Mouse (Mus musculus) cerebellum, adult 2 months (tissue): ENCODE results near the gene Thsd7b. TPM values are rescaled to one million over a fixed set of nuclear protein-coding genes. Genes with fewer than 3 reads are reported as not detected.

Source experiments
- DNase-seq, 2 experiments: peaks; one replicate each; pipeline ENCODE4 v3.0.0; 2021
- H3K27ac ChIP-seq: fragments of 200-500 bp; 2 replicates; pipeline ENCODE4 v1.5.1; 2012; ENCODE audit warnings: low read length, control low read depth, inconsistent platforms; ENCODE audit not compliant: insufficient read depth
- H3K27me3 ChIP-seq: fragments of 200-500 bp; 2 replicates; pipeline ENCODE4 v1.6.1; 2012; ENCODE audit warnings: inconsistent platforms, mild to moderate bottlenecking, low read length, moderate library complexity; ENCODE audit not compliant: control insufficient read depth, insufficient read depth
- H3K4me1 ChIP-seq: fragments of 200-500 bp; 2 replicates; pipeline ENCODE4 v1.6.1; 2011; ENCODE audit warnings: low read length; ENCODE audit not compliant: control insufficient read depth, insufficient read depth
- H3K4me3 ChIP-seq: fragments of 200-500 bp; replicated peaks from 2 replicates; pipeline ENCODE3; 2011; ENCODE audit warnings: mild to moderate bottlenecking, low read depth, low read length, control low read depth; ENCODE audit not compliant: insufficient read depth
- CTCF ChIP-seq: fragments of 200-500 bp; IDR thresholded peaks from 2 replicates; pipeline ENCODE4 v1.5.1; 2011; ENCODE audit warnings: low read depth, mild to moderate bottlenecking, control low read depth, low read length, moderate library complexity, borderline replicate concordance; ENCODE audit not compliant: insufficient read depth
- POLR2A ChIP-seq: fragments of 200-500 bp; IDR thresholded peaks from 2 replicates; pipeline ENCODE4 v1.6.1; 2011; ENCODE audit warnings: low read length, control low read depth, borderline replicate concordance; ENCODE audit not compliant: insufficient read depth
- WGBS: fragments of 180-500 bp; shearing (Covaris S2); methylation state at CpG from one replicate; pipeline ENCODE4 v1.1.7; 2018; 5-methylcytosine and 5-hydroxymethylcytosine counted together
- polyA plus RNA-seq: library from polyadenylated mRNA; depleted of rRNA; stranded (reverse); fragments of >200 nt; gene quantifications from 2 replicates; pipeline ENCODE4 v1.2.3, GENCODE M21; 2012

Gene Thsd7b
- polyA plus RNA-seq, 1 experiment = 1.7 TPM

DNA sequence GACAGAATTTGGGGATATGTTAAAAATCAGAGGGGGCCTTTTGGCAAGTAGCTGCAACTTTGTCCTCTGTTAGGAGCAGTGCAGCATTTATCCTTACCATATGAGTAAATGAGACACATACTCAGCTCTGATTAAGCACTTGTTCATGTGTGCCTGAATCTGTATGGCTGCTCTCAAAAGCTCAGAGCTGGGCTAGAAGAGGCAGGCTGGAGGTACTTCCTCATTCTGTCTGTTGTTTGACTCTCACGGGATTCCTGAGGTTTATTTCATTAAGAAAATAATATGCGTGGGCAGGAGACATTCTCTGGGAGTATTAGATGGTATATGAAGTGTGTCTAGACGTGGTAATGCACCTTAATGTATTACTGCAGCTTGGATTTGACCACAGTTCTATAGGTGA is 286.7 kb downstream of the Thsd7b start:
- no peaks in the 10 kb centered on the region for H3K4me1 ChIP-seq
- H3K4me3 ChIP-seq = no peak overlapping the region
- H3K27ac ChIP-seq = no peak overlapping the region
- no peak for DNase-seq
- no peaks in the 10 kb centered on the region for H3K27me3 ChIP-seq
- WGBS = 78% methylated on average over 3 of the region's 3 CpGs
- TF ChIP-seq CTCF = no peak
- TF ChIP-seq POLR2A = no peak

DNA sequence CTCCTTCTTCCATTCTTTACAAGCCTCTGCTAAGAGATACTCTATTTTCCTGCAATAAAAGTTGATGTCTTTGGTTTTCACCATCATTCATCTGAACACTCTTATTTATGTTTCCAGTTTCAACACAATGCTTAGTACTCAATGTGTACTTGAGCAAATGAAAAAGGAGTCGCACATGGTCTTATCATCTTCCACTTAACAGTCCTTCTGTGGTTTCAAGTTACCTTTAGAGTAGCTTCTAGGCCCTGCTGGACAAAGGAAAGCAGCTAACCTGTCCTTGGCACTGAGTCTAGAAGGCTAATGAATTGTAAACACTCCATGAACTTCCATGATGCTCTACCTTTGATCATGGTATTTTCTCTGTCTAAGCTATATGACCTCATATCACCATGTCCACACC is 289.6 kb downstream of the Thsd7b start:
- H3K4me1 ChIP-seq = no peaks in the 10 kb centered on the region
- H3K4me3 ChIP-seq = no peak overlapping the region
- TF ChIP-seq CTCF (no peak), POLR2A (no peak)
- 97% methylated on average over 1 of the region's 1 CpGs for WGBS
- no peaks in the 10 kb centered on the region for H3K27me3 ChIP-seq
- no peak for DNase-seq
- no peak overlapping the region for H3K27ac ChIP-seq

DNA sequence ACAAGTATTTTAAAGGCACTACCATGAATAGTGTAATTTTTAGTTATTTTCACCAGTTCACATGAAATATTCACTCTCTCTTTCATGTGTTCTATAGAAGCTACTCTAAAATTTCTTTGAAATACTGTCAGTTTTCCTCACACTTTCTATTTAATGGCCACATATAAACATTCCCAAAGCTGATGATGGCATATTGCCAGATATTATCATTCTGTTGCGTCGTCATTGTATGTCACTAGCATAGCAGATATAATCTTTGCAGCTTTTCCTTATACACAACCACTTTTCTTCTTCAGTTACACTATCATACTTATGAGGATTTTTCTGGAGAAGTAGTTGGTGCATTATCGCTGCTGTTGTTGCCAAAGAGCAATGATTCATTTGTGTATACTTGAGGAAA is 297.4 kb downstream of the Thsd7b start:
- Histone ChIP-seq H3K27ac (no peak overlapping the region), H3K4me1 (no peaks in the 10 kb centered on the region), H3K27me3 (no peaks in the 10 kb centered on the region), H3K4me3 (no peak overlapping the region)
- DNase-seq = no peak
- TF ChIP-seq CTCF = no peak
- TF ChIP-seq POLR2A = no peak
- 84% methylated on average over 3 of the region's 3 CpGs for WGBS

DNA sequence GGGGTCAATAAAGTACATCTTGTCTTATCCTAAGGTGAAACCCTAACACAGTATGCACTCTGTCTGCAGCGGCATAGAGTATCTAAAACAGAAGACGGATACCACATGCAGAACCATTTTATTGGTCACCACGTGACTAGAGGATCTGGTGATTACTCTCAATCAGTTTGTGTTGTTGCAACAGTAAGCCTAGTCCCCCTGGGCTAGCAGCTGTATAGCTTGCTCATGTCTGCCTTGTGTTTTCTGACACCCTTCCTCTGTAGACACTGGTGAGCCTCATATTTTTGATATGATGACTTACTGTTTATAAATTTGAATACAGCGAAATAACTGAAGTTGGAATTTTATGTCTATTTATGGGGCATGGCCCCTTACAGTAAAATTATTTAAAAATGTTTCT is 306.9 kb downstream of the Thsd7b start:
- WGBS = 85% methylated on average over 4 of the region's 4 CpGs
- Histone ChIP-seq H3K27ac (no peak overlapping the region), H3K4me1 (no peaks in the 10 kb centered on the region)

DNA sequence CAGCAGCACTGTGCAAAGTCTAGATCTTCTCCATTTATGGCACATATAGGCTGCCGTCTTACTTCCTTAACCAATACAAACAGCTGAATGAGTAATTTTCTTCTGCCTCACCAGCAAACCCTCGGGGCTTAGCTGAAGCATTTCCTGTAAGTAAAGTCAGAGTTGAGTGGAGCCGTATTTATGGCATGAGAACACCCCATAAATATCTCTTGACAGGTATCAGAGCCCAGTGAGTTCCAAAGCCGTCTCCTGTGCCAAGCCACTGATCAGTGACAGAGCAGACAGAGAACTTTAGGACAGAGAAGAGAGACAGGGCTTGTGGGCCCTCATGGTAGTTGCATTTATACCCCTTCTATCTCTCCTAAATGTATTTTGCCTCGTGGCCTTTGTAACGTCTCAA is 313.5 kb downstream of the Thsd7b start:
- no peaks in the 10 kb centered on the region for H3K4me1 ChIP-seq
- H3K27me3 ChIP-seq = no peaks in the 10 kb centered on the region
- H3K4me3 ChIP-seq = no peak overlapping the region
- DNase-seq = no peak
- 88% methylated on average over 6 of the region's 6 CpGs for WGBS
- no peak for TF ChIP-seq POLR2A
- TF ChIP-seq CTCF = no peak
- no peak overlapping the region for H3K27ac ChIP-seq

More for the DNA sequence above, 306.9 kb downstream of the Thsd7b start:
- Histone ChIP-seq H3K27me3 (no peaks in the 10 kb centered on the region), H3K4me3 (no peak overlapping the region)
- no peak for DNase-seq
- TF ChIP-seq POLR2A (no peak), CTCF (no peak)

DNA sequence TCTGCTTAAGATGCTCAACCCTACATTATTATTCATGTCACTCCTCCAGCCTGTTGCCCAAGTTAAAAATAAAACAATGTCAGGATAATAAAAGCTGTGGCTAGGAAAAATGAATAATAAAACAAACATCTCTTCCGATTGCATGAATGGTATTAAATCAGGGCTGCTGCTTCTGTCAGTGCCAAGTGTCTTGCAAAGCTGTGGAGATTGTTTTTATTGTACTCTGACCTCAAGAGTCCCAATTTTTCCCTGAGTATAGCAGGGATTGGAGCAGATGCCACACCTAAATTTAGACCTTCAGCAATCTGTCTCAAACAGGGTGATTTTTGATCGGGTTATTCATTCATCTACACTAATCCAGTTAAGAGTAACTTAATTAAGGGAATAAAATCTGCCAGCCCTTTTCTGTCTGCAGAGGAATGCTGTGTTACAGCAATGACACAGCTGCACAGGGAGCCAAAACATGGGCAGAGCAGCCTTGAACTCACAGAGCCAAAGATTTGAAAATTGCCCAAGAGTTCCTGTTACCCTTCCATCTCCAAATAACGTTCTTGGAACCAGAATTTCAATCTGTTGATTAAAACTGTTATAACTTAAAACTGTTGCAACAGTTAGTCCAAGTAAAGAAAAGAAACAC is 316.4 kb downstream of the Thsd7b start:
- DNase-seq = peak in 1 of 2 experiments; percentile 22
- H3K4me3 ChIP-seq = no peak overlapping the region
- no peak for TF ChIP-seq POLR2A
- no peak for TF ChIP-seq CTCF
- H3K4me1 ChIP-seq = no peaks in the 10 kb centered on the region
- H3K27ac ChIP-seq = no peak overlapping the region
- no peaks in the 10 kb centered on the region for H3K27me3 ChIP-seq
- WGBS = 18% methylated on average over 3 of the region's 3 CpGs

DNA sequence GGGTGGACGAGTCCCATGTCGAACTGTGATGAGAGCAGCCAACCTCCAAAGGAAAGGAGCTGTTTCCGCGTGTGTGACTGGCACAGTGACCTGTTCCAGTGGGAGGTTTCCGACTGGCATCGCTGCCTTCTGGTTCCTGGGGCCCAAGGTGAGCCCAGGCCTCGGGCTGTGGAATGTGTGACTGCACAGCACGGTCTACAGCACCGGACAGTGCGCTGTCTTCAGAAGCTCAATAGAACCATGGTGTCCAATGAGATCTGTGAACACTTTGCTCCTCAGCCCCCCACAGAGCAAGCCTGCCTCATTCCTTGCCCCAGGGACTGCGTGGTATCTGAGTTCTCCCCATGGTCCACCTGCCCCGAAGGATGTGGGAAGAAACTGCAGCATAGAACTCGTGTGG is 322.3 kb downstream of the Thsd7b start:
- 84% methylated on average over 13 of the region's 13 CpGs for WGBS

DNA sequence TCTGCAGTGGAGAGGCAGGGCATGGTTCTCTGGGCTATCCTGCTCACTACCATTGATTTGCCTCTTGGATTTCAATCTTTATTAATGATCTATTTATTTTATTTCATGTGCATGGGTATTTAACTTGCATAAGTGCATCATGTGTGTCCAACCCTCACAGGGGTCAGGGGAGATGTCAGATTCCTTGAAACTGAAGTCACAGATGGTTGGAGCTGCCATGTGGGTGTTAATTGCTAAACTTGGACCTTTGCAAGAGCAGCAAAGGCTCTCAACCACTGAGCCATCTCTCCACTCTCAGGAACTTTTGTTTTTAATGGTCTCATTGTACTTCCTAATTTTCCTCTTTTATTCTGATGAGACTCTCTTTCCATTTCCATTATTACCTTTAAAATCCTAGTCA is 327.8 kb downstream of the Thsd7b start:
- H3K4me3 ChIP-seq = no peak overlapping the region
- H3K27ac ChIP-seq = no peak overlapping the region
- no peaks in the 10 kb centered on the region for H3K27me3 ChIP-seq
- H3K4me1 ChIP-seq = no peaks in the 10 kb centered on the region
- no peak for DNase-seq
- TF ChIP-seq POLR2A (no peak), CTCF (no peak)

More for the DNA sequence above, 322.3 kb downstream of the Thsd7b start:
- no peak for DNase-seq
- Histone ChIP-seq H3K4me3 (no peak overlapping the region), H3K27ac (no peak overlapping the region), H3K27me3 (no peaks in the 10 kb centered on the region), H3K4me1 (no peaks in the 10 kb centered on the region)
- TF ChIP-seq CTCF (no peak), POLR2A (no peak)

DNA sequence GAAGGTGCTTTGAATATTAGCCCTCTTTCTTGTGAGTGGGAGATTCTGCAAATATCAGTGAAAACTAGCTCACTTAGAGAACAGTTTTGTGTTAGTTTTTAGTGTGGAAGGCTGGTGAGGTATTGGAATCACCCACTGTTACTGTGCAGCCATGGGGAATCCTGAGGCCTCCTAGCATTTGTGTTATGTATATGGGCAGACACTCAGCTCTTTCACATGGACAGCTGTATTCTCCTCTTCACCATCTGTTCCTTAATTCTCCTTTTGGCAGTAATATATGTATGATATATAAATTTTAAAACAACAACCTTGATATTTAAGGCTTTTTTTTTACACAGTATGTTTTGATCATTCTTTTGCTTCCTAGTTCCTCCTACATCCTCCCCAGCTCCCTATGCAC is 329.2 kb downstream of the Thsd7b start:
- DNase-seq = no peak
- TF ChIP-seq POLR2A (no peak), CTCF (no peak)
- Histone ChIP-seq H3K4me3 (no peak overlapping the region), H3K27ac (no peak overlapping the region), H3K27me3 (no peaks in the 10 kb centered on the region), H3K4me1 (no peaks in the 10 kb centered on the region)
